Mouse (Mus musculus) T-cell, adult 66 days (primary cell): Measurements from ENCODE around the gene Tnip3. TPM values are rescaled to one million over a fixed set of nuclear protein-coding genes. Genes with fewer than 3 reads are reported as not detected.

ENCODE experiments used
- total RNA-seq, 2 experiments: library from RNA; stranded (reverse); gene quantifications; 3 replicates in 1 of 2; 4 replicates in 1 of 2; pipeline ENCODE4 v1.2.4; 2023

Tnip3 gene
- under 1 TPM; 0.47 to 0.96 TPM for total RNA-seq

GRCm38 (mm10) chr6:65525192-65525591 is at the start of gene Tnip3:
Tnip3 (plus strand) TSS chr6:65525313.

DNA sequence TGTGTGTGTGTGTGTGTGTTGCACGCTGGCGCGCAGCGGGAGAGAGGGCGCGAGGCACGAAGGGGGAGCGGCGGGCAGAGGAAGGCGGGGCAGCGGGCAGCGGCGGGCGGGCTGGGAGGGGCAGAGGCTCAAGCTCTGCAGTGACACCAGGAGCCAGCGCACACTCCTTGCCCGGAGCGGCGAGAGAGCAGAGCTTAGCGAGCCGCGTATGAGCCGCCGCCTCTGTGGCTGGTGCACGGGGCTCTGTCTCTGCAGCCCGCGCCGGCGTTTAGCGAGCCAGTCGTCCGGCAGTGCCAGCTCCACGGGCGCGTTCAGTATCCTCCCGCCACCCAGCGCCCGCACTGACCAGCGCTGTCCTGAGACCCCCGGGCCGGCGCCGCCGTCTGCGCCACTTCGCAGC is 146.3 kb downstream of the Tnip3 start, which contains the start of gene Ndnf:
Gene Ndnf (plus strand): TSS at position 140 of the 400 bp plus-strand sequence.

Other genes with a start within 250 kb of the Tnip3 start
- gene C130060K24Rik, start 144.2 kb upstream of the Tnip3 start, total RNA-seq: not detected
- gene Ndnf, start 146.3 kb downstream of the Tnip3 start, total RNA-seq: 1 to 10 TPM in 1 of 2 experiments, under 1 TPM in 1; 0.41 to 1.2 TPM